Mouse (Mus musculus) ES-E14 (cell line): ENCODE measurements at regions not wholly inside any gene's neighbourhood (a gene's known extent, or its start where the extent isn't known, plus 50 kb on each side); places are given as distances from the start of the nearest gene placed in this dataset.

Experiments
- DNase-seq: peaks from one replicate; pipeline ENCODE4 v3.0.0-alpha.2; 2013; ENCODE audit warnings: low read depth, low spot score
- H3K27ac ChIP-seq: 2 replicates; pipeline ENCODE4 v1.5.1; 2012; ENCODE audit warnings: low read depth, mild to moderate bottlenecking, low read length, moderate library complexity, mixed read lengths; ENCODE audit not compliant: poor library complexity, insufficient read depth, severe bottlenecking
- H3K36me3 ChIP-seq: 2 replicates; pipeline ENCODE4 v1.6.1; 2012; ENCODE audit warnings: mild to moderate bottlenecking, low read length, moderate library complexity, mixed read lengths; ENCODE audit not compliant: control insufficient read depth, poor library complexity, insufficient read depth, severe bottlenecking
- H3K4me1 ChIP-seq, 2 experiments: fragments of 150-350 bp in 1 of 2; sonication (generic) in 1 of 2; 2 replicates each; pipeline ENCODE4 v1.6.1; 2012; ENCODE audit warnings: low read length in 2 of 2, mild to moderate bottlenecking in 1 of 2, mixed read lengths in 1 of 2; ENCODE audit not compliant: control insufficient read depth in 2 of 2, insufficient read depth in 2 of 2, poor library complexity in 1 of 2
- H3K4me3 ChIP-seq, 2 experiments: fragments of 150-350 bp in 1 of 2; sonication (generic) in 1 of 2; 2 replicates each; pipeline ENCODE4 v1.5.1; 2012; ENCODE audit warnings: low read length in 2 of 2, low read depth in 1 of 2, mild to moderate bottlenecking in 1 of 2, mixed read lengths in 1 of 2; ENCODE audit not compliant: insufficient read depth in 1 of 2, poor library complexity in 1 of 2, severe bottlenecking in 1 of 2
- H3K9ac ChIP-seq: 2 replicates; pipeline ENCODE4 v1.6.1; 2012; ENCODE audit warnings: low read depth, mild to moderate bottlenecking, low read length, mixed read lengths; ENCODE audit not compliant: poor library complexity, insufficient read depth, severe bottlenecking
- H3K9me3 ChIP-seq: fragments of 150-350 bp; sonication (generic); 2 replicates; pipeline ENCODE4 v1.6.1; 2012; ENCODE audit warnings: low read depth, mild to moderate bottlenecking, low read length; ENCODE audit not compliant: control insufficient read depth, insufficient read depth
- CHD2 ChIP-seq: IDR thresholded peaks from 2 replicates; pipeline ENCODE4 v1.6.1; 2014; ENCODE audit warnings: mild to moderate bottlenecking, low read depth, low read length, inconsistent platforms
- HCFC1 ChIP-seq: IDR thresholded peaks from 2 replicates; pipeline ENCODE4 v1.6.1; 2012; ENCODE audit warnings: low read length, inconsistent platforms, borderline replicate concordance; ENCODE audit not compliant: insufficient read depth
- MAFK ChIP-seq: IDR thresholded peaks from 2 replicates; pipeline ENCODE4 v1.6.1; 2014; ENCODE audit warnings: mild to moderate bottlenecking, low read depth, low read length, inconsistent platforms; ENCODE audit not compliant: insufficient read depth
- ZC3H11A ChIP-seq: IDR thresholded peaks from 2 replicates; pipeline ENCODE4 v1.6.1; 2012; ENCODE audit warnings: low read depth, mild to moderate bottlenecking, inconsistent platforms, low read length, borderline replicate concordance
- ZNF384 ChIP-seq: IDR thresholded peaks from 2 replicates; pipeline ENCODE4 v1.6.1; 2012; ENCODE audit warnings: low read depth, low read length, inconsistent platforms
- in situ Hi-C, 2 experiments: fragments of 600-800 bp; cut with MboI; formaldehyde crosslinking; loops; one replicate each; pipeline ENCODE4 v1.15.1; 2025; ENCODE audit warnings: low sequenced_read_pairs in 2 of 2, inconsistent platforms in 1 of 2; ENCODE audit not compliant: unreplicated experiment in 2 of 2

DNA sequence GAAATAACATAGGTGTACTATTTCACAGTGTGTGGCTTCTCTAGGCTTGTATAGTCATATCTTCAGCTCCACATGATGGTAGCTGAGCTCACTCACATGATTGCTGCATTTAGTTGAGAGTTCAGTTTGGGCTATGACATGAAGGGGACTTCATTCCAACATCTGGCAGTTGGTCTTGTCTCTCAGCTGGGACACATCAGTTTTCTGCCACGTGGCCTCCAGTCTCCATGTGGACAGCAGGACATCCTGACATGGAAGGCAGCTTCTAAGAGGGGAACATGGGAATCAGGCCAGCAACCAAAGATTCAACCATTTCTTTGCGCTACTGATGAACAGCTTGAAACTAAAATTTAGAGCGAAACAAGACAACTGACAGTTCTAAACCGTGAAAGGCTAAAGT is 121.2 kb upstream of the Slc44a1 start:
- Histone ChIP-seq H3K36me3 (no peaks in the 10 kb centered on the region), H3K9ac (no peak overlapping the region), H3K4me1 (peaks cover 2 to 3% of the 10 kb centered on the region in 2 experiments; a peak in 2 of 4 replicates), H3K27ac (no peak overlapping the region), H3K4me3 (no peak overlapping the region), H3K9me3 (no peaks in the 10 kb centered on the region)
- no peak for DNase-seq
- no peak for TF ChIP-seq ZNF384
- TF ChIP-seq MAFK = no peak
- no peak for TF ChIP-seq CHD2
- no peak for TF ChIP-seq ZC3H11A
- no peak for TF ChIP-seq HCFC1
- in situ Hi-C loops = no loop called here

DNA sequence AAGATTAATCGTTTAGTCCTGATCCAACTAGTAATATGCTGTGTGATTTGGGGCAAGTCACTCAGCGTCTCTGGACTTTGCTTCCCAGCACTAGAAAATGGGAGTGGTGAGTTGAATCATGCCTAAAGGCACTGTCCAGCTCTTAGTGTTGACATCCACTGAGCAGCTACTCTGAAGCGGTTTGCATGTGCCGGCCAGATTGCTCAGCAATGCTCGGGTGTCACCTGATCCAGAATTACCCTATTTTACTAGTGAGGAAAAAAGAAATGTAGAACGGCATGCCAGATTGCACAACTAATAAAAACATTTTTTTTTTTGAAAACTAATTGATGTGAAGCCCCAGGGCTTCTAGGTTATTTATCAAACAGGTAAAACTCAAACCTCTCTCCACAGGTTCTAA is 122.0 kb upstream of the Slc44a1 start:
- DNase-seq = no peak
- in situ Hi-C loops = no loop called here
- no peak overlapping the region for H3K4me3 ChIP-seq
- no peak overlapping the region for H3K27ac ChIP-seq
- H3K9me3 ChIP-seq = no peaks in the 10 kb centered on the region
- H3K9ac ChIP-seq = no peak overlapping the region
- no peaks in the 10 kb centered on the region for H3K36me3 ChIP-seq
- peaks cover 0 to 2% of the 10 kb centered on the region in 2 experiments; a peak in 2 of 4 replicates for H3K4me1 ChIP-seq
- TF ChIP-seq ZNF384 = no peak
- no peak for TF ChIP-seq MAFK
- TF ChIP-seq CHD2 = no peak
- no peak for TF ChIP-seq ZC3H11A
- TF ChIP-seq HCFC1 = no peak

DNA sequence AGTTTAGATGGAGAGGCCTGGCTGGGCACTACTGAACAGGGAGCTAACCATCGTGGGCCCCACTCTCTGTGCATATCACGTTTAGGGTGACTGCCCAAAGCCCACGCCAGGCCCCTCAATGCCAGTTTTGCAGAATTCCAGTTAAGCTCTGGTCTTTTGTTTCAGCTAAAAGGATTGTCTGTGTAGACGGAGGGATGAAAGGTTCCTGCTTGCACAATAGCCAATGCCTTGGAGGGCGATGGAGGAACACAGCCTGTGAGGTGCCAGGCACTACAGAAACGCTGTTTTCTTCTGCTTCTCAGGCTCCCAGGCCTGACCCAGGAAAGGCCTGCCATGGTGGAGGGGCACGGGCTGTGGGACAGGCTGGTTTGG is 122.8 kb upstream of the Slc44a1 start:
- no peak overlapping the region for H3K4me3 ChIP-seq
- H3K4me1 ChIP-seq = no peaks in the 10 kb centered on the region; a peak in 2 of 4 replicates
- DNase-seq = no peak
- H3K27ac ChIP-seq = no peak overlapping the region
- no peak for TF ChIP-seq ZNF384
- no peak for TF ChIP-seq ZC3H11A
- TF ChIP-seq MAFK = no peak
- no peak for TF ChIP-seq CHD2
- no peak for TF ChIP-seq HCFC1
- in situ Hi-C loops = no loop called here
- no peak overlapping the region for H3K9ac ChIP-seq
- H3K9me3 ChIP-seq = no peaks in the 10 kb centered on the region
- no peaks in the 10 kb centered on the region for H3K36me3 ChIP-seq

DNA sequence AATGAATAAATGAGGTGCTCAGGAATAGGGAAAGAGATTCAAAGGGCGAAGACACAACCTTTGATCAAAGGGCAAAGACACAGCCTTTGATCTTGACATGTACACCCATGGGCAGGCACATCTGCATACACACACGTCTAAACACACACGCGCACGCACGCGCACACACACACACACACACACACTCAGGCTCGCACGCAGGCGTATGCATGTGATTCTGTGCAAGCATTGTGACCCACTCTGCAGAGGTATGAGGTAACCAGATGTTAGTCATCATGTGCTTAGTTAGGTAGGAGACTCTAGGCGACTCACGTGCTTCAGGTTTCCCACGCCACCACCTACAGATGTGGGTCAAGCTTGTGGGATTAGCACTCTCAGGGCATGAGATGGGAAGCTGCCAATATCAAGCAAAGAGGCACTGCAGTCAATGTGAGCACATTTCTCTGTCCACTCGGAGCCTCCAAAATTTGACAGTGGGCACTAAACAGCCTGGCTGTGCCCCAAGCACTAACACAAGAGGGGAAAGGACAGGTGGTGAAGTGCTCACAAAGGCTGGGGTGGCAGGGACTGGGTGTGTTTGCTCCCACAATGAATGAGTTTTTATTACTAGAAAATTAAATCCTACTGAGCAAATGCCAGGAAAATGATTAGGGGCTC is 123.3 kb upstream of the Slc44a1 start:
- H3K27ac ChIP-seq = no peak overlapping the region
- no peak for TF ChIP-seq ZC3H11A
- no peak for TF ChIP-seq ZNF384
- TF ChIP-seq MAFK = no peak
- no peak for TF ChIP-seq HCFC1
- no peak for TF ChIP-seq CHD2

More for the DNA sequence above, 123.3 kb upstream of the Slc44a1 start:
- Histone ChIP-seq H3K36me3 (no peaks in the 10 kb centered on the region), H3K4me3 (no peak overlapping the region), H3K4me1 (no peaks in the 10 kb centered on the region; a peak in 2 of 4 replicates), H3K9me3 (no peaks in the 10 kb centered on the region), H3K9ac (no peak overlapping the region)
- in situ Hi-C loops = no loop called here
- no peak for DNase-seq
